Mouse (Mus musculus): ENCODE results near the gene Jam2. TPM values are rescaled to one million over a fixed set of nuclear protein-coding genes. Genes with fewer than 3 reads are reported as not detected.
A peak's percentile ranks its signal among the peaks of the same experiment; 100 is the strongest.

The Jam2 gene
- polyA plus RNA-seq, 1 experiment, result not detected

DNA sequence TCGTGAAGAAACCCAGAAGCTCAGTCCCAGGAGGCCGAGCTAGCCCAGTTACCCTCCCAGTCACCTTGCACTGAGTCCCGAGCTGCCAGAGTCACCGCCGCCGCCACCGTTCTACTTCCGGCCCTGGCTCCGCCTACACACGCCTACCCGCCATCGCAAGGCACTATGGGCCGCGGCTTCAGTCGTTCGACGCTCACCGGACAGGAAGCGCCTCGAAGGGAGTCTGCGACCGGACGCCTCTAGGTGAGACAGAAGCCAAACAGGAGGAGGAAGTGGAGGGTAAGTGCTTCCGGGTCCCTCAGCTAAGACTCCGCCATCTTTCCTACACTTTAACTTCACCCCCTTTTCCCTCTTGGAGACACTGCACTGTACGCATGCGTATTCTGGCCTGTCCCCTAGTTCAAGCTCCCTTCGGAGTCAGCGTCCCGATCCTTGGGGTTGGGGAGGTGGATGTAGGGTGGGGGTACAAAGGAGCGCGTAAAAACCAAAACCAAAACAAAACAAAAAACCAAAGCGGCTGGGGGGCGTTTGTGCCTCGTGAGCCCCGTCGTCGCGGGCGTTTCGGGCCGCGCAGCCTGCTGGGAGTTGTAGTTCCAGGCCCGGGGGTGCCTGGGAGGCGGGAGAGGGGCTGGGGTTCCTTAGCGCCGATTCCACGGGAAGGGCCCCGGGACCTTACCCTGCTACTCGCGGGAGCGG is 61.0 kb downstream of the Jam2 start, which contains the start of gene Gabpa:
Gene Gabpa (plus strand): TSS at position 181 of the 696 bp plus-strand sequence.
- H3K4me3 ChIP-seq (ENCODE audit: insufficient read depth, low read length), result peak within 1 kb of the TSS; percentile 91
- peak within 1 kb of the TSS; percentile 97 for H3K27ac ChIP-seq (ENCODE audit: insufficient read depth, low read depth, low read length)
- TF ChIP-seq POLR2A (IDR thresholded peaks at IDR 0.05; ENCODE audit: borderline replicate concordance, low read depth, low read length) (no peak), CTCF (IDR thresholded peaks at IDR 0.05; ENCODE audit: low read depth, low read length) (no peak)
- peaks cover 9% of the 10 kb centered on the region for H3K4me1 ChIP-seq (ENCODE audit: control insufficient read depth, insufficient read depth, low read length)

- Histone ChIP-seq H3K27ac (ENCODE audit: insufficient read depth, low read depth, low read length) (peak within 1 kb of the TSS; percentile 97), H3K4me3 (ENCODE audit: insufficient read depth, low read length) (peak within 1 kb of the TSS; percentile 91), H3K4me1 (ENCODE audit: control insufficient read depth, insufficient read depth, low read length) (peaks cover 9% of the 10 kb centered on the region)
- no peak for TF ChIP-seq POLR2A (IDR thresholded peaks at IDR 0.05; ENCODE audit: borderline replicate concordance, low read depth, low read length)
- no peak for TF ChIP-seq CTCF (IDR thresholded peaks at IDR 0.05; ENCODE audit: low read depth, low read length)
Measured at GRCm38 (mm10) chr16:84835441-84835822, 61.5 kb downstream of the Jam2 start, which contains the start of gene Atp5j. Gene Atp5j (minus strand): TSS chr16:84835625.

DNA sequence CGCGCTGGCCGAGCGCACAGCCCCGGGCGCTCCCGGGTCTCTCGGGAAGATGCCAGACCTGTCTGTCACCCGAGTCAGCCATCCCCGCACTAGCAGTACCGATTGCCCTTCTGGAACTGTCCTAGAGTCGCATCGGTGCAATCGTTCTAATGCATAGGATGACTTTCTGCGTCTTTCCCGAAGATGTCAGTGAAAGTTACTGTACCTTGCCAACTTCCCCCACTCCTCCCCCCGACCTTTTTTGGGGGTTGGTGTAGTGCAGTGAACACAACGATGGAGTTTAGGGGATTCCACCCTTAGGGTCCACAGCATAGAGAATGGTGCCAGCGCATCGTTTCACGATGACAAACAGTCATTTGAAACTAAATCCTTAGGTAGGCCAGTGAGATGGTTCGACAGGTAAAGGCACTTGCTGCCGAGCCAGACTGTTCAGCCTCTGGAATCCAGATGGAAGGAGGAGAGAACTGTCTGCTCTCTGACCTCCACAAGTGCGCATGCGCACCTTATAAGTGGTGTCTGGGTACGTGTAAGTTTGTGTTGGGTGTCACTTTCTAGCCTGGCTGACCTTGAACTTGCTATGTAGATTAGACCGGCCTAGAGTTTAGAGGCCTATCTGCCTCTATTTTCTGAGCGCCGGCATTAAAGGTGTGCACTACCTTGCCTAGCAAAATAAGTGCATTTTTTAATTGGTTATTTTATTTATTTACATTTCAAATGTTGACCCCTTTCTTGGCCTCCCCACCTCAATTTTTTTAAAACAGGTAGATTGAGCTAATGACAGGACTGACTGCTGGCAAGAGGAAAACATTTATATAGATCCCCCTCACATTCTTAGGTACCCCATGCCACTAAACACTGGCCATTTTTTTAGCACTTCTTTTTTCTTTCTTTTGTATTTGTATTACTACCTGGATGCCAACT is 62.2 kb downstream of the Jam2 start:
- TF ChIP-seq CTCF (IDR thresholded peaks at IDR 0.05; ENCODE audit: low read depth, low read length), result no peak
- no peak for TF ChIP-seq POLR2A (IDR thresholded peaks at IDR 0.05; ENCODE audit: borderline replicate concordance, low read depth, low read length)
- Histone ChIP-seq H3K4me1 (ENCODE audit: control insufficient read depth, insufficient read depth, low read length) (peaks cover 9% of the 10 kb centered on the region), H3K4me3 (ENCODE audit: insufficient read depth, low read length) (peak overlapping the region; percentile 91), H3K27ac (ENCODE audit: insufficient read depth, low read depth, low read length) (peak overlapping the region; percentile 97)

DNA sequence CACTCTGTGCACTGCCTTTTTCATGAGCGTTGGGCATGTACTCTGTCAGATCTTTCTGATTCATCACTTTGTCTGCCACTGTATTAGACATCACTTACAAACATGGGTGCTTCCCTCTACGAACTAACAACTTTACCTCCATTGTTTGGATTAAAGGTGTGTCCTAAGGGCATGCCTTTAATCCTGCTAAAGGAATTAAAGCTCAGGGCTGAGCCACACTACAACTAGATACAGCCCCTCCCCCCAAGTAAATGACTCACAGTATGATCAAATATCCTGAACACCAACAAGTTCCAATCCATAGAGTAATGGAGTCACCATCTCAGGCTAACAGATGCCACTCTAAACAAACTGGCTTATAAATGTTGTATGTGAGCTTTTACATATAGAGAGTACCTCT is 64.7 kb downstream of the Jam2 start:
- Histone ChIP-seq H3K27ac (ENCODE audit: insufficient read depth, low read depth, low read length) (no peak overlapping the region), H3K4me1 (ENCODE audit: control insufficient read depth, insufficient read depth, low read length) (peaks cover 4% of the 10 kb centered on the region; the same call in 1 of the 2 replicates), H3K4me3 (ENCODE audit: insufficient read depth, low read length) (no peak overlapping the region)
- TF ChIP-seq POLR2A (IDR thresholded peaks at IDR 0.05; ENCODE audit: borderline replicate concordance, low read depth, low read length) (no peak), CTCF (IDR thresholded peaks at IDR 0.05; ENCODE audit: low read depth, low read length) (no peak)

- Histone ChIP-seq H3K4me1 (ENCODE audit: control insufficient read depth, insufficient read depth, low read length) (no peaks in the 10 kb centered on the region), H3K27ac (ENCODE audit: insufficient read depth, low read depth, low read length) (no peak overlapping the region), H3K4me3 (ENCODE audit: insufficient read depth, low read length) (no peak overlapping the region)
- TF ChIP-seq POLR2A (IDR thresholded peaks at IDR 0.05; ENCODE audit: borderline replicate concordance, low read depth, low read length) (no peak), CTCF (IDR thresholded peaks at IDR 0.05; ENCODE audit: low read depth, low read length) (no peak)
Measured at GRCm38 (mm10) chr16:84853492-84853891, 79.6 kb downstream of the Jam2 start.

GRCm38 (mm10) chr16:84864656-84865055 is 90.7 kb downstream of the Jam2 start:
- no peaks in the 10 kb centered on the region for H3K4me1 ChIP-seq (ENCODE audit: control insufficient read depth, insufficient read depth, low read length)
- no peak overlapping the region for H3K27ac ChIP-seq (ENCODE audit: insufficient read depth, low read depth, low read length)
- TF ChIP-seq CTCF (IDR thresholded peaks at IDR 0.05; ENCODE audit: low read depth, low read length), result no peak
- no peak for TF ChIP-seq POLR2A (IDR thresholded peaks at IDR 0.05; ENCODE audit: borderline replicate concordance, low read depth, low read length)
- no peak overlapping the region for H3K4me3 ChIP-seq (ENCODE audit: insufficient read depth, low read length)

DNA sequence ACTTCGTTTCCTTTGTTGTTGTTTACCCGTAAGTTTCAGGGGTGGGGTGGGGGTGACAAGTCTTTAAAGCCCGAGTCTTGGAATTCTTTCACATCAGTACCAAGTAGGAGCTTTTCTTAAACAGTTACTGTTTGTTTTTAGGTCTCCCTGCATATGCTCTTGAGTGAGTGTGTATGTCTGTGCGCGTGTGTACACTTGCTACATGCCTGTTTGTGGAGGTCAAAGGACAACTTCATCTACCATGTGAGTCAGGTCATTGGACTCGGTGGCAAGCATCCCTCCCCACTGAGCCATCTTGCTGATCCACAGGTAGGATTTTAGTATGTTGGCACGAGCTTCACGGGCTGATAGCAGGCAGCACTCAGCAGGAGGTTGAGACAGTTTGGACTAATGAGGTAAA is 99.9 kb downstream of the Jam2 start:
- H3K27ac ChIP-seq (ENCODE audit: insufficient read depth, low read depth, low read length), result no peak overlapping the region
- no peaks in the 10 kb centered on the region for H3K4me1 ChIP-seq (ENCODE audit: control insufficient read depth, insufficient read depth, low read length)
- no peak overlapping the region for H3K4me3 ChIP-seq (ENCODE audit: insufficient read depth, low read length)
- no peak for TF ChIP-seq CTCF (IDR thresholded peaks at IDR 0.05; ENCODE audit: low read depth, low read length)
- TF ChIP-seq POLR2A (IDR thresholded peaks at IDR 0.05; ENCODE audit: borderline replicate concordance, low read depth, low read length), result no peak

DNA sequence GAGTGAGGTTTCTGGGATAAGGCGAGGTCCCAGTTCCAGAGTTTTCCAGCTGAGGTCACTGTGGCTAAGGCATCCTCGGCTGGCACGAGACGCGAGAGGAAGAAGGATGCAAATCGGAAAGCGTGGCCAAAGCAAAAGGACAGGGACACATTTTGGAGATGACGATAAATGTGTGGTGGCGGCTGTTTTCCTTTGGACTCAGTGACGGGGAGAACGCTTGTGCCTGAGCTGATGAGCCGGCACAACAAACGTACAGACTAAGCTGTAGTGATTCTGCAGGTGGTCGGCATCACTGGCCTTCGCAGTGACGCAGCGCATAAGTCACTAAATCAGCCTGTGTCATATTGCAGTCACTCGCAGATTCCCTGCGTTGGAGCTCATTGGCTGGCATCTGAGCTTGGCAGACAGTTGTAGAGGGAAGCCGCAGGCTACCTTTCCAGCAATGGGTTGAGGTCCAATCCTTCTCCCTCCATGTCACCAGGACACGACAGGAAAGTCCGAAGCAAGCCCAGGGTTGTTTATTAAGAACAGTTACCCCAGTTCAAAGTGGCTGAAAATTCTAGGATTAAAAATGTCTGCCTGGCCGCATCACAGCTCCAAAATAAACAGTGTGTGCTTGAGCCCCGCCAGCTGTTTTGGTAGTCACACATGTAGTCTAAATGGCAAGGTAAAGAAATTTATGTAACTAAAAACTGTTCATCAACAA is 101.2 kb downstream of the Jam2 start:
- Histone ChIP-seq H3K4me3 (ENCODE audit: insufficient read depth, low read length) (no peak overlapping the region), H3K27ac (ENCODE audit: insufficient read depth, low read depth, low read length) (no peak overlapping the region), H3K4me1 (ENCODE audit: control insufficient read depth, insufficient read depth, low read length) (no peaks in the 10 kb centered on the region)
- TF ChIP-seq CTCF (IDR thresholded peaks at IDR 0.05; ENCODE audit: low read depth, low read length), result no peak
- TF ChIP-seq POLR2A (IDR thresholded peaks at IDR 0.05; ENCODE audit: borderline replicate concordance, low read depth, low read length), result no peak

Other genes starting within 250 kb of the Jam2 start
- 17.9 and 20.0 TPM in 2 replicates for gene Mrpl39, start 38.4 kb upstream of the Jam2 start, polyA plus RNA-seq (2012; ENCODE audit: insufficient read depth, insufficient read length, missing spikeins)
- 42.2 and 50.3 TPM in 2 replicates for gene Gabpa, start 60.8 kb downstream of the Jam2 start, polyA plus RNA-seq (2012; ENCODE audit: insufficient read depth, insufficient read length, missing spikeins)
- gene Atp5j, start 61.5 kb downstream of the Jam2 start, polyA plus RNA-seq (2012; ENCODE audit: insufficient read depth, insufficient read length, missing spikeins), result 290 and 355 TPM in 2 replicates

All from bone marrow macrophage, adult 2 months (primary cell).